Mouse (Mus musculus): ENCODE results near the gene Hnf4a. TPM values are rescaled to one million over a fixed set of nuclear protein-coding genes. Genes with fewer than 3 reads are reported as not detected.

Hnf4a gene
- polyA plus RNA-seq, 1 experiment from 2014 or later = 34.1 TPM

DNA sequence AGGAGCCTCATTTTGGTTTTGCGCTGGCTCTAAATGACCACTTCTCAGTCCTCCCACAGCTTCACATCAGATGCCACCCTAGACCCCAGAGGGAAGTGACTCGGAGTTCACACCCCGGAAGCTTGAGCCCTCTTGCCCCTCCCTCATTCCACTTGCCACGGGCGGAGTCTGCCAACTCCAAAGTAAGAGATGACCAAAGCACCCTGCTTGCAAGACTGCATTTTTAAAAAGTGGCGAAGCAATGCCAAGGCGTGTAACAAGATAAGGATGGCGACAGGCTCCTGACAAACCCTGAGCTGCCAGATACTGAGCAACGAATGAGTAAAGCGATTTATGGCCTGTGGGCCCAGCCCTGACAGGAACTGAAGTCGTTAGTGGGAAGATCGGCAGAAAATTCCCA, 83.6 kb downstream of the Hnf4a start:
- Histone ChIP-seq H3K4me1 (ENCODE audit: control insufficient read depth, insufficient read depth, low read length) (peaks cover 2% of the 10 kb centered on the region; the same call in 1 of the 2 replicates), H3K36me3 (ENCODE audit: control insufficient read depth, insufficient read depth, low read length) (no peaks in the 10 kb centered on the region), H3K27me3 (ENCODE audit: control insufficient read depth, insufficient read depth, low read length) (no peaks in the 10 kb centered on the region), H3K9ac (ENCODE audit: low read length) (no peak overlapping the region), H3K27ac (ENCODE audit: low read length) (no peak overlapping the region), H3K4me3 (replicated peaks; ENCODE audit: low read length) (no peak overlapping the region), H3K9me3 (replicated peaks; ENCODE audit: control insufficient read depth, low read length) (no peaks in the 10 kb centered on the region), H3K4me2 (ENCODE audit: low read depth, low read length) (no peak overlapping the region)
- WGBS = 51% methylated on average over 12 of the region's 12 CpGs
- ATAC-seq (ENCODE audit: insufficient read depth, low FRiP score) = no peak

- Histone ChIP-seq H3K9ac (ENCODE audit: low read length) (no peak overlapping the region), H3K4me3 (replicated peaks; ENCODE audit: low read length) (no peak overlapping the region), H3K9me3 (replicated peaks; ENCODE audit: control insufficient read depth, low read length) (no peaks in the 10 kb centered on the region), H3K4me1 (ENCODE audit: control insufficient read depth, insufficient read depth, low read length) (peaks cover 6% of the 10 kb centered on the region), H3K27ac (ENCODE audit: low read length) (no peak overlapping the region), H3K36me3 (ENCODE audit: control insufficient read depth, insufficient read depth, low read length) (no peaks in the 10 kb centered on the region), H3K27me3 (ENCODE audit: control insufficient read depth, insufficient read depth, low read length) (no peaks in the 10 kb centered on the region), H3K4me2 (ENCODE audit: low read depth, low read length) (no peak overlapping the region)
- no peak for ATAC-seq (ENCODE audit: insufficient read depth, low FRiP score)
- 75% methylated on average over 5 of the region's 5 CpGs for WGBS
Observed at GRCm38 (mm10) chr2:163590996-163591395, 84.4 kb downstream of the Hnf4a start.

GRCm38 (mm10) chr2:163592084-163592483, 85.5 kb downstream of the Hnf4a start:
- no peak overlapping the region for H3K27ac ChIP-seq (ENCODE audit: low read length)
- no peak for ATAC-seq (ENCODE audit: insufficient read depth, low FRiP score)
- H3K36me3 ChIP-seq (ENCODE audit: control insufficient read depth, insufficient read depth, low read length) = no peaks in the 10 kb centered on the region
- no peak overlapping the region for H3K4me3 ChIP-seq (replicated peaks; ENCODE audit: low read length)
- no peaks in the 10 kb centered on the region for H3K9me3 ChIP-seq (replicated peaks; ENCODE audit: control insufficient read depth, low read length)
- no peak overlapping the region for H3K9ac ChIP-seq (ENCODE audit: low read length)
- WGBS = 81% methylated on average over 1 of the region's 1 CpGs
- H3K4me2 ChIP-seq (ENCODE audit: low read depth, low read length) = no peak overlapping the region
- peaks cover 15% of the 10 kb centered on the region for H3K4me1 ChIP-seq (ENCODE audit: control insufficient read depth, insufficient read depth, low read length)
- H3K27me3 ChIP-seq (ENCODE audit: control insufficient read depth, insufficient read depth, low read length) = no peaks in the 10 kb centered on the region

- Histone ChIP-seq H3K4me1 (ENCODE audit: control insufficient read depth, insufficient read depth, low read length) (peaks cover 15% of the 10 kb centered on the region), H3K9ac (ENCODE audit: low read length) (no peak overlapping the region), H3K4me3 (replicated peaks; ENCODE audit: low read length) (no peak overlapping the region), H3K4me2 (ENCODE audit: low read depth, low read length) (no peak overlapping the region), H3K27me3 (ENCODE audit: control insufficient read depth, insufficient read depth, low read length) (no peaks in the 10 kb centered on the region), H3K9me3 (replicated peaks; ENCODE audit: control insufficient read depth, low read length) (no peaks in the 10 kb centered on the region), H3K36me3 (ENCODE audit: control insufficient read depth, insufficient read depth, low read length) (no peaks in the 10 kb centered on the region), H3K27ac (ENCODE audit: low read length) (no peak overlapping the region)
- WGBS = 80% methylated on average over 10 of the region's 10 CpGs
- ATAC-seq (ENCODE audit: insufficient read depth, low FRiP score) = no peak
Observed at GRCm38 (mm10) chr2:163593636-163594282, 87.2 kb downstream of the Hnf4a start.

DNA sequence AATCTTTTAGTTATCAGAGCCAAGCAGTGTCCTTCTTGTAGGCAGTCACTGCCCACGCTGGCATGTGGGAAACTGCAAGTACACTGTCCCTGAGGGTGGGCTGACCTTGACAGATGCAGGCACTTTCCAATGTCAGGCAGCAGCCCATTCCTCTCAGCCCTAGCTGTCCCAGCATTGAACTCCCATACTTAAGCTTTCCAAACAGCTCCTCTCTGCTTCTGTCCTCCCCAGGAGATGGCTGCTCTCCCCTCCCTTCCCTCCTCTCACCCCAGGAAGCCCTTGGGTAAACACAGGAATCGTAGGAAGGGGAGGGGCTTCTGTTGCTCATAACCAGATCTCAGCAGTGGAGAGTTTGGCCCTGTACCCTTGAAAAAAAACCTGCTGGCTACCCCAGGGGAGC, 88.5 kb downstream of the Hnf4a start:
- peak overlapping the region; percentile 62 for H3K27ac ChIP-seq (ENCODE audit: low read length)
- no peaks in the 10 kb centered on the region for H3K36me3 ChIP-seq (ENCODE audit: control insufficient read depth, insufficient read depth, low read length)
- no peaks in the 10 kb centered on the region for H3K9me3 ChIP-seq (replicated peaks; ENCODE audit: control insufficient read depth, low read length)
- H3K9ac ChIP-seq (ENCODE audit: low read length) = no peak overlapping the region; the same call in 1 of the 2 replicates
- no peaks in the 10 kb centered on the region for H3K27me3 ChIP-seq (ENCODE audit: control insufficient read depth, insufficient read depth, low read length)
- peak; percentile 32; the same call in 1 of the 2 replicates for ATAC-seq (ENCODE audit: insufficient read depth, low FRiP score)
- 2% methylated on average over 2 of the region's 2 CpGs for WGBS
- H3K4me2 ChIP-seq (ENCODE audit: low read depth, low read length) = no peak overlapping the region
- no peak overlapping the region for H3K4me3 ChIP-seq (replicated peaks; ENCODE audit: low read length)
- peaks cover 15% of the 10 kb centered on the region for H3K4me1 ChIP-seq (ENCODE audit: control insufficient read depth, insufficient read depth, low read length)

DNA sequence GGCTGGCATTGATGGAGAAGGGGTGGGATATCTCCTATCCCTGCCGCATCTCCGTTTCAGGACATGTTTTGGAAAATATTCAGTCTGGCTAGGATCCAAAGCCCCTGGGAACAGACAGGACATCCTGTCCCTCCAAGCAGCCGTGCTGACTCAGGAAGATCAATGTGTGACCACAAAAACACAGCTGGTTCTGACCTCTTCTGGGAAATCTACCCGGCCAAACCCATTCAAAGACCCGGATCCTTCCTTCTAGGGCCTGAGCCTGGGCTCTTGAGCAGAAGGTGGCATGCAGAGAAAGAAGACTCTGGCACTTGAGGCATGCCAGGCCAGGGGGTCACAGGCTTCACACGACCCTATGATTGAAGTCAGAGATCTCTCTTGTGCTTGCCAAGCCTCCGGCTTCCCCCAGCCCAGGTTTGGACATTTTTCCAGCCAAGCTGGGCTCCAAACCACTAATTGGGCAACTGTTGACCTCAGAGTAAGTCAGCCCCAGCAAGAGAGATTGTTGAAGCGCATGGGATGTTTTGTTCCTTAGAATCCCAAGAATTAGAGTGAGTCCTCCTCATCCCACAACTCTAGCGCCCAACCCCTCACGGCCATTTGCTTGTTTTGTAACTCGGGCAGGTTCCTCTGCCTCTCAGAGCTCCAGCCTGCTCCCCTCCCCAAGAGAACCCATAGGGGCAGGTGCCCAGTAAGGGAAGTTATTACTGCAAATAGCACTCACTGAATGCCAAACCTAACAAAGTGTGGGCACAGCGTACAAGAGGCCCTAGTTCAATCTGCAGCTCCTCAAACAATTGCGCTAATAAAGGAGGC, 89.7 kb downstream of the Hnf4a start:
- Histone ChIP-seq H3K4me3 (replicated peaks; ENCODE audit: low read length) (no peak overlapping the region), H3K4me2 (ENCODE audit: low read depth, low read length) (no peak overlapping the region), H3K27ac (ENCODE audit: low read length) (peak overlapping the region; percentile 62), H3K9ac (ENCODE audit: low read length) (no peak overlapping the region), H3K9me3 (replicated peaks; ENCODE audit: control insufficient read depth, low read length) (no peaks in the 10 kb centered on the region), H3K4me1 (ENCODE audit: control insufficient read depth, insufficient read depth, low read length) (peaks cover 16% of the 10 kb centered on the region), H3K36me3 (ENCODE audit: control insufficient read depth, insufficient read depth, low read length) (no peaks in the 10 kb centered on the region), H3K27me3 (ENCODE audit: control insufficient read depth, insufficient read depth, low read length) (no peaks in the 10 kb centered on the region)
- 59% methylated on average over 13 of the region's 13 CpGs for WGBS
- peak; percentile 35; the same call in 1 of the 2 replicates for ATAC-seq (ENCODE audit: insufficient read depth, low FRiP score)

DNA sequence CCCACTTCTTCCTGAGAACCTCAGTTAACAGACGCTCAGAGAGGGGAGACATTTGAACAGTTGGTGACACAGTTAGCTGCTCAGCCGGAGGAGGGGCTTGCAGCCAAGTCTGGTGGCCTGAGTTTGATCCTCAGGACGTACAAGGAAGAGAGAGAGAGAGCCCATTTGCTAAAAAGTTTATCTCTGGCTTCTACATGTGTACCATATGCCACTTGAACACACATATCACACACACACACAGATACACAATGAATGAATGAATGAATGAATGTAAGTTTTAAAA, 90.2 kb downstream of the Hnf4a start:
- Histone ChIP-seq H3K9me3 (replicated peaks; ENCODE audit: control insufficient read depth, low read length) (no peaks in the 10 kb centered on the region), H3K4me3 (replicated peaks; ENCODE audit: low read length) (no peak overlapping the region), H3K27me3 (ENCODE audit: control insufficient read depth, insufficient read depth, low read length) (no peaks in the 10 kb centered on the region), H3K27ac (ENCODE audit: low read length) (0 out of 2 replicates have a peak overlapping the region, but pooled peaks have one; percentile 58), H3K9ac (ENCODE audit: low read length) (no peak overlapping the region), H3K36me3 (ENCODE audit: control insufficient read depth, insufficient read depth, low read length) (no peaks in the 10 kb centered on the region), H3K4me2 (ENCODE audit: low read depth, low read length) (no peak overlapping the region), H3K4me1 (ENCODE audit: control insufficient read depth, insufficient read depth, low read length) (peaks cover 21% of the 10 kb centered on the region)
- ATAC-seq (ENCODE audit: insufficient read depth, low FRiP score) = no peak
- WGBS = 64% methylated on average over 3 of the region's 3 CpGs

DNA sequence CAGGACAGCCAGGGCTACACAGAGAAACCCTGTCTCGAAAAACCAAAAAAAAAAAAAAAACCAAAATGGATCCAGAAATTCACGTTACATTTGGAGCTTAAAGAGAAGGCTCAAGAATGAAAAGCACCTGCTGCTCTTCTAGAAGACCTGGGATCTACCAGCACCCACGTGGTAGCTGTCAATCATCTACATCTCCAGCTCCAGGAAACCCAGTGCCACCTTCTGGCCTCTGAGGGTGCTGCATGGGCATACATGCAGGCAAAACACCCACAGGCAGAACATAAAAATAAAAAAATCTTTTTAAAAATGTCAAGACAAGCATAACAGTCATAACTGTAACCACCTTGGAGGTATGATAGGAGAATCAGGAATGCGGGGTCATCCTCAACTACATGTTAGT, 91.1 kb downstream of the Hnf4a start:
- H3K9me3 ChIP-seq (replicated peaks; ENCODE audit: control insufficient read depth, low read length) = no peaks in the 10 kb centered on the region
- no peaks in the 10 kb centered on the region for H3K36me3 ChIP-seq (ENCODE audit: control insufficient read depth, insufficient read depth, low read length)
- no peak overlapping the region for H3K9ac ChIP-seq (ENCODE audit: low read length)
- ATAC-seq (ENCODE audit: insufficient read depth, low FRiP score) = no peak
- no peak overlapping the region for H3K27ac ChIP-seq (ENCODE audit: low read length)
- 62% methylated on average over 4 of the region's 4 CpGs for WGBS
- H3K27me3 ChIP-seq (ENCODE audit: control insufficient read depth, insufficient read depth, low read length) = no peaks in the 10 kb centered on the region
- H3K4me3 ChIP-seq (replicated peaks; ENCODE audit: low read length) = no peak overlapping the region
- peaks cover 22% of the 10 kb centered on the region for H3K4me1 ChIP-seq (ENCODE audit: control insufficient read depth, insufficient read depth, low read length)
- no peak overlapping the region for H3K4me2 ChIP-seq (ENCODE audit: low read depth, low read length)

DNA sequence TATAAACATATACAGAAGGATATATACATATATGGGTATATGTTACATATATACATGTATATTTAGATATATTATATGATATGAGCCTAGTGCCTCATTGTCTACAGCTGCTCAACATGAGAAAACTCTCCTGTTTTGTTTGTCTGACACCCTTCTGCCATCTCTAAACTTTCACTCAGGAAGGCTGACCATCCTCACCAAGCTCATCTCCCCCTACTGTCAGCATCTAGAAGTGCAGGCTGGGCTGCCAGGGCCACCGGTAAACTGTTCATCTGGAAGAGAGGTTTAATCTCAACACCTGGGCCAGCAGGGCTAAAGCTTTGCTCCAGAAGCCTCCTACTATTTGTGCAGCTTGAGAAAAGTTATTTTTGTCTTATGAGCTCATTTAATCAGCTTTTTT, 92.6 kb downstream of the Hnf4a start:
- Histone ChIP-seq H3K4me3 (replicated peaks; ENCODE audit: low read length) (no peak overlapping the region), H3K27ac (ENCODE audit: low read length) (no peak overlapping the region), H3K36me3 (ENCODE audit: control insufficient read depth, insufficient read depth, low read length) (no peaks in the 10 kb centered on the region), H3K9ac (ENCODE audit: low read length) (no peak overlapping the region), H3K27me3 (ENCODE audit: control insufficient read depth, insufficient read depth, low read length) (no peaks in the 10 kb centered on the region), H3K4me1 (ENCODE audit: control insufficient read depth, insufficient read depth, low read length) (peaks cover 28% of the 10 kb centered on the region), H3K9me3 (replicated peaks; ENCODE audit: control insufficient read depth, low read length) (no peaks in the 10 kb centered on the region), H3K4me2 (ENCODE audit: low read depth, low read length) (no peak overlapping the region)
- 0% methylated on average over 1 of the region's 1 CpGs for WGBS
- no peak for ATAC-seq (ENCODE audit: insufficient read depth, low FRiP score)

Data from stomach, embryonic 16.5 days (tissue).